Mouse (Mus musculus): Measurements from ENCODE around the gene Pyroxd2. TPM values are rescaled to one million over a fixed set of nuclear protein-coding genes. Genes with fewer than 3 reads are reported as not detected.
"Not testable (repeated sequence)": the region's sequence is repeated elsewhere in the genome, so short reads cannot be mapped to it uniquely, and the experiment has no call there.

The Pyroxd2 gene
- polyA plus RNA-seq, 1 experiment from 2014 or later, result 1.8 TPM

DNA sequence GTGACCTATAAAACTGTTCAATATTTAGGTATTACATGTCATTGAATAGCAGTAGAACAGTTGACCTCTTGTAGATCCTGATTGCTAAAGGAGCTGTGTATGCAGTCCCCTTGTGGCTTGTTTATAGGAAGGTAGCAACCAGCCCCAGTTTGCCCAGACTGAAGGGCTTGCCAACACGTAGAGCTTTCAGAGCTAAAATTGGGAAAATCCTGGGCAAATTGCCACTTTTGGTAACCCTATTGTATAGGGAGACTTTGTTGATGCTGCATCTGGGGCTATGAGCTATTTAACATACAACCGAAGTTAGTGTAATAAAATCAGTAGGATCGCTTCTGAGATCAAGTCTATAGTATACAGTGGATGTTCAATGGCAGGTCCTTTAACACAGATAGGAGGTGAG lies 34.5 kb downstream of the Pyroxd2 start:
- Histone ChIP-seq H3K27ac (no peak overlapping the region), H3K9me3 (no peaks in the 10 kb centered on the region), H3K36me3 (replicated peaks) (no peaks in the 10 kb centered on the region), H3K27me3 (replicated peaks) (no peaks in the 10 kb centered on the region), H3K4me1 (no peaks in the 10 kb centered on the region), H3K4me2 (no peak overlapping the region), H3K4me3 (no peak overlapping the region), H3K9ac (no peak overlapping the region)
- WGBS, result 82% methylated on average over 3 of the region's 3 CpGs
- ATAC-seq (replicated peaks), result no peak

DNA sequence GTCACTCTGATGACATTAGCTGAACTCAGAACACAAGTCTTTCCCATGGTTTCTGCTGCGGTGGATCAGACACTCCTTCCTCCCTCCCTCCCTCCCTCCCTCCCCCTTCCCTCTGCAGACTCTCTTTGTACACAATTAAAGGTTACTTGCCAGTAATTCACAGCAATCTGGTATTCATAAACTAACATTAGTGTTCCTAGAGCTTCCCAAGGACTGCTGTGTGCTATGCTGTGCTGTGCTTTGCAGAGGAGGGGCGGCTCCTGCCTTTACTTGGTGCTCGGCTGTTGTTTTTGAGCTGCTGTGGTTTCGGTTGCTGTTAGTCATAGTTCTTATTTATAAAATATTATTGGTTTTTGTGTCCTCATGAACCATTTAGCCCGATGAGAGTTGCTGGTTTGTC lies 34.9 kb downstream of the Pyroxd2 start:
- no peaks in the 10 kb centered on the region for H3K9me3 ChIP-seq
- H3K4me1 ChIP-seq, result no peaks in the 10 kb centered on the region
- H3K36me3 ChIP-seq (replicated peaks), result no peaks in the 10 kb centered on the region
- no peaks in the 10 kb centered on the region for H3K27me3 ChIP-seq (replicated peaks)
- no peak overlapping the region for H3K4me3 ChIP-seq
- 82% methylated on average over 5 of the region's 5 CpGs for WGBS
- no peak for ATAC-seq (replicated peaks)
- H3K27ac ChIP-seq, result no peak overlapping the region
- no peak overlapping the region for H3K4me2 ChIP-seq
- H3K9ac ChIP-seq, result no peak overlapping the region

DNA sequence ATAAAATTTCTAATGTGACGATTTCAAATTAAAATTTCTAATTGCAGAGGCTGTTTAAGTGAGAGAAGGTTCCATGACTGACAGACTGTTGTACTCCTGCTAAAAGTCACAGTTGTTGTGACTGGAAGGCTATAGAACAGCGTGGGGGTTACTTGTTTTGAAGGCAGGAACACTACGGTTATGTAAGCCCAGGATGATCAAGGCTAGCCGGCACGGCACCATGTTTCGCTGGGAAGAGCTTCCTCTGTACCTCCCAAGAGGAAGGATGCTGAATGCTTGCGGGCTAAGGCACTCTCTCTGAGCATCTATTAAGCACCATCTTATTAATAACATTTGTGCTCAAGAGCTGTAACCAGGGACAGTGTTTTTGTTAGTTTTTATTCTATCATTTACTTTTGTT lies 36.1 kb downstream of the Pyroxd2 start:
- Histone ChIP-seq H3K27me3 (replicated peaks) (no peaks in the 10 kb centered on the region), H3K27ac (no peak overlapping the region), H3K4me1 (no peaks in the 10 kb centered on the region), H3K4me2 (no peak overlapping the region), H3K9ac (no peak overlapping the region), H3K36me3 (replicated peaks) (no peaks in the 10 kb centered on the region), H3K4me3 (no peak overlapping the region), H3K9me3 (no peaks in the 10 kb centered on the region)
- no peak for ATAC-seq (replicated peaks)
- 64% methylated on average over 7 of the region's 7 CpGs for WGBS

DNA sequence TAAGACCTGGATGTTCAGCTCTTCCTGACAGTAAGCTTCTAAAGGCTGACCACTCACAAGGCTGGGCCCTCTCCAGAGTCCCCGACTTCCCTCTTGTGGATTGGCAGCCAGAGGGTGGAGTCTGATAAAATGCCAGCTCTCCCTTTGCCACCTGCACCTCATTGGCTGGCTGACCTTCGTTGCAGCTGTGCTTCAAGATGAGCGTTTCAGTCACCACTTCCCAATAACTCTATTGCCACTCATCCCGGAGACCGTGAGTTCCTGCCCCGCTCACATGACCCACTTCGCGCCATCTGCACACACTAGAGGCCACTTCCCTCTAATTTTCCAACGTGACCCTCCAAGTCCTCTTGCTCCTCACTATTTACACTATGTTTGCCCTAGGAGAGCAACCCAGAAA lies 38.8 kb downstream of the Pyroxd2 start:
- Histone ChIP-seq H3K4me3 (no peak overlapping the region), H3K9me3 (no peaks in the 10 kb centered on the region), H3K27ac (no peak overlapping the region), H3K27me3 (replicated peaks) (no peaks in the 10 kb centered on the region), H3K4me1 (no peaks in the 10 kb centered on the region), H3K4me2 (no peak overlapping the region), H3K36me3 (replicated peaks) (no peaks in the 10 kb centered on the region), H3K9ac (no peak overlapping the region)
- ATAC-seq (replicated peaks), result no peak
- 88% methylated on average over 9 of the region's 9 CpGs for WGBS

DNA sequence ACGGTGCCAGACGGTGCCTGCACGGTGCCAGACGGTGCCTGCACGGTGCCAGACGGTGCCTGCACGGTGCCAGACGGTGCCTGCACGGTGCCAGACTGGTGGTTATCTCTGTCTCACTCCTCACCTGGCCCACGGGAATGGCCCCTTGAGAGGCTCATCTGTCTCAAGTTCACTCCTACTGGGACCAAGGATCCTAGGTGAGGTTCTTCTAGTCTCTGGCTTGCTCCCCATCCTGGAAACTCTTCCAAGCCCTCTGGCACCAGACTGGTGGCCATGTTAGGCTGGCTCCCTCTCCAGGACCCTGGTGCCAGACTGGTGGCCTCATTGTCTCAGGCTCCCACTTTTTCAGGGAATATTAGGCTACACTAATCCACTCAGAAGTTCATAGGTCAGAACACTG lies 53.1 kb downstream of the Pyroxd2 start:
- no peaks in the 10 kb centered on the region for H3K9me3 ChIP-seq
- no peak overlapping the region for H3K4me2 ChIP-seq
- H3K27ac ChIP-seq, result no peak overlapping the region
- H3K4me3 ChIP-seq, result no peak overlapping the region
- no peak overlapping the region for H3K9ac ChIP-seq
- no peaks in the 10 kb centered on the region for H3K27me3 ChIP-seq (replicated peaks)
- no peak for ATAC-seq (replicated peaks)
- WGBS, result 79% methylated on average over 10 of the region's 10 CpGs
- no peaks in the 10 kb centered on the region for H3K36me3 ChIP-seq (replicated peaks)
- H3K4me1 ChIP-seq, result no peaks in the 10 kb centered on the region

DNA sequence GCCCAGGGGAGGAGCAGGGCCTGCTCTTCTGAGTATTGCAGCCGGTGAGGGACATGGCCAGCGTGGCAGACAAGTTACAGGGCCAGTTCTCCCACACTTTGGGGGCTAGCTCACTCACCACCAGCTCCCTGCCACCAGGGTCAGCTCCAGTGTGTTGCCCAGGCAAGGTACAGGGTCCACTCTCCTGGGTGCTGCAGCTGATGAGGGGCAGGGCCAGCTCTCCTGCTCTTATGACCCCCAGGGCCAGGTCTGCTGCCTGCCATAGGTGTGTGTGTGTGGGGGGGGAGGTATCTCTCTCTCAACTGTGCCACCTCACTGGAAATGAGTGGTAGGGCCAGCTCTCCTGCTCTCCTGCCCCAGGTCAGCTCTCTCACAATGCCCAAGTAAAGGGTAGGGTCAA lies 54.0 kb downstream of the Pyroxd2 start:
- Histone ChIP-seq H3K4me2 (no peak overlapping the region), H3K4me1 (no peaks in the 10 kb centered on the region), H3K36me3 (replicated peaks) (no peaks in the 10 kb centered on the region), H3K9me3 (no peaks in the 10 kb centered on the region), H3K9ac (no peak overlapping the region), H3K4me3 (no peak overlapping the region), H3K27ac (no peak overlapping the region), H3K27me3 (replicated peaks) (no peaks in the 10 kb centered on the region)
- no peak for ATAC-seq (replicated peaks)
- 74% methylated on average over 2 of the region's 2 CpGs for WGBS

DNA sequence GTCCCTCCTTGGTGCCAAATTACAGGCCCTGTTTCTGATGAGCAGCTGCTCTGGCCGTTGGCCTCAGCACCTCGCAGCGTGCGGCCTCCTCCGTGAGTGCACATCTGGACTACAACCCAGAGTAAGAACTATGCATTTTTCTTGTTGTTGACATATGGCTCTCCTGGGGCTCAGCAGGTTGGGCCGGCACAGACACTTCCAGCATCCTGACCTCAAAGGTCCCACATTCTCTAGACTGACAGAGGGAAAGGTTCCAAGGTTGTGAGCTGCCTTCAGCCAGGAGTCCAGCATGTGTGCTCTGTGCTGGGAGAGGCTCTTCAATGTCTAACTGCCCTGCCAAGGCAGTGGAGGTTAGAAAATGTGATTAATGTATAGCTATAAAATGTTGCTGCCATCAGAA lies 55.2 kb downstream of the Pyroxd2 start:
- Histone ChIP-seq H3K27ac (no peak overlapping the region), H3K36me3 (replicated peaks) (no peaks in the 10 kb centered on the region), H3K9ac (no peak overlapping the region), H3K27me3 (replicated peaks) (no peaks in the 10 kb centered on the region), H3K9me3 (no peaks in the 10 kb centered on the region), H3K4me1 (no peaks in the 10 kb centered on the region), H3K4me3 (no peak overlapping the region), H3K4me2 (no peak overlapping the region)
- ATAC-seq (replicated peaks), result no peak
- 79% methylated on average over 6 of the region's 6 CpGs for WGBS

DNA sequence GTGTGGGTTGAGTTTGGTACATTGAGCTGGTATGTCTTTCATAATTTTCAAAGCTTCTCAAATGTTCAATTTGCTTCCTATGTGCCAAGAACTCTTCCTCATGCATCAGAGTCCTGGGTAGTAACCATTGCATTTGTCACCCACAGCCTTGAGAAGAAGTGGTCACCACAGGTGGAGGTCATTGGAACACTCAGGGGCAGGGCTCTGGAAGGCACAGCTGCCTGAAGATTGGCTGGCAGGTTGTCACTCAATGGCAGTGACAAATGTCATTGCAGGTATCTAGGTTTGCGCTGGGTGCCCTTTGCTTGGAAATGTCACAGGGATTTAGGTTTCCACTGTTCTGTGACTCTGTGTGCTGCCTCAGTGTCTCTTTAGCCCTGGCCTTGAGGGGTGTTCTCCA lies 62.3 kb downstream of the Pyroxd2 start:
- Histone ChIP-seq H3K36me3 (replicated peaks) (no peaks in the 10 kb centered on the region), H3K9ac (no peak overlapping the region), H3K4me2 (no peak overlapping the region), H3K27ac (no peak overlapping the region), H3K4me3 (no peak overlapping the region), H3K27me3 (replicated peaks) (no peaks in the 10 kb centered on the region), H3K9me3 (no peaks in the 10 kb centered on the region), H3K4me1 (no peaks in the 10 kb centered on the region)
- 88% methylated on average over 1 of the region's 1 CpGs for WGBS
- no peak for ATAC-seq (replicated peaks)

DNA sequence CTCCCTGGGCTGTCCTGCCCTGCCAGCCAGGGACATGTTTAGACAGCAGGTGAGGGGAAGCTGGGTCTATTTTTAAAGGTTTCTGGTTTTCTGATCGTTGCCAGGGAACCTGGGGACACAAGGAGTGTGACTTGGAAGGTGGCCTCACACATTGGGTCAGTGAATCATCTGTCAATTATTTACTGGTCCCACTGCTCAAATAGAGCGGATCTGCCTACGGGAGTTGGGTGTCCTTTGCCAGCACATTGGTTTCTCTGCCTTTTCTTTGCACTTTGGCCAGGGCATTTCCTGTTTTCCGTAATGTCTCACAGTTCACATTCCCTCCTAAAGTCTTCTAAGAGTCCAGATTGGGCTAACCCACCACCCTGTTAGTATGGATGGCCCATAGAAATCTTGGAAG lies 62.8 kb downstream of the Pyroxd2 start:
- WGBS, result 81% methylated on average over 4 of the region's 4 CpGs
- H3K9ac ChIP-seq, result no peak overlapping the region
- no peak overlapping the region for H3K27ac ChIP-seq
- H3K4me1 ChIP-seq, result no peaks in the 10 kb centered on the region
- ATAC-seq (replicated peaks), result no peak
- H3K36me3 ChIP-seq (replicated peaks), result no peaks in the 10 kb centered on the region
- no peak overlapping the region for H3K4me3 ChIP-seq
- no peaks in the 10 kb centered on the region for H3K27me3 ChIP-seq (replicated peaks)
- no peaks in the 10 kb centered on the region for H3K9me3 ChIP-seq
- no peak overlapping the region for H3K4me2 ChIP-seq

DNA sequence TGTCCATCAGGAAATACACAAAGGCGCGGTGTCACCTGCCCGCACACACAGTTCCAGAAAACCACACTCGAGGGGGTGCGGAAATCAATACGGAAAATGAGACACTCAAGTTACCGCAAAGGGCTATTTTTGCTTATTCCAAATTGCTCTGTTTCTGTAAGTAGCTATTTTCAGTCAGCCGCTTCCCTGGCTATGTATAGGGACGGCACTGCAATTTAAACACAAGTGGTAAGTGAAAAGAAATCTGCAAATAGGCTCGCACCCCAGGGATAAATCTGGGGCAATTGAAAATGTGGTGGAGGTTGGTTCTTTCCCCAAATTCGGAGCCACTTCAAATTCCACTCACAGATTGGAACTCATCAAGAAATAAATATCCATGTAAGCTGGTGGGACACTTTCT lies 63.3 kb downstream of the Pyroxd2 start:
- Histone ChIP-seq H3K4me1 (no peaks in the 10 kb centered on the region), H3K4me3 (no peak overlapping the region), H3K9ac (no peak overlapping the region), H3K27ac (no peak overlapping the region), H3K9me3 (no peaks in the 10 kb centered on the region), H3K36me3 (replicated peaks) (no peaks in the 10 kb centered on the region), H3K27me3 (replicated peaks) (no peaks in the 10 kb centered on the region), H3K4me2 (no peak overlapping the region)
- no peak for ATAC-seq (replicated peaks)
- WGBS, result 85% methylated on average over 11 of the region's 11 CpGs

DNA sequence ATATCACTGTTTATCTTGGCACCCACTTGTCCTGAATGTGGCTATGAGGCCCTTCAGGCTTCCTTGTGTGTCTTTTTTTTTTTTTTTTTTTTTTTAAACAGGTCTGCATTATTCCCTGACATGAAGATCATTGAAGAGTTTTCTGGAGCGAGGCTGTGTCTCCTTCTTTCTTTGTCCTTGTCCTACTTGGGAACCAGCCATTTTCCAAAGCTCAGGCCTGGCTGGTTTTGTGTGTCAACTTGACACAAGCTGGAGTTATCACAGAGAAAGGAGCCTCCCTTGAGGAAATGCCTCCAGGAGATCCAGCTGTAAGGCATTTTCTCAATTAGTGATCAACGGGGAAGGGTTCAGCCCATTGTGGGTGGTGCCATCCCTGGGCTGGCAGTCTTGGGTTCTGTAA lies 69.8 kb downstream of the Pyroxd2 start:
- not testable (repeated sequence) for H3K27me3 ChIP-seq (replicated peaks); H3K4me3 ChIP-seq; ATAC-seq (replicated peaks); H3K4me1 ChIP-seq; H3K4me2 ChIP-seq; H3K9me3 ChIP-seq; H3K36me3 ChIP-seq (replicated peaks); H3K9ac ChIP-seq; H3K27ac ChIP-seq
- 79% methylated on average over 2 of the region's 2 CpGs for WGBS

DNA sequence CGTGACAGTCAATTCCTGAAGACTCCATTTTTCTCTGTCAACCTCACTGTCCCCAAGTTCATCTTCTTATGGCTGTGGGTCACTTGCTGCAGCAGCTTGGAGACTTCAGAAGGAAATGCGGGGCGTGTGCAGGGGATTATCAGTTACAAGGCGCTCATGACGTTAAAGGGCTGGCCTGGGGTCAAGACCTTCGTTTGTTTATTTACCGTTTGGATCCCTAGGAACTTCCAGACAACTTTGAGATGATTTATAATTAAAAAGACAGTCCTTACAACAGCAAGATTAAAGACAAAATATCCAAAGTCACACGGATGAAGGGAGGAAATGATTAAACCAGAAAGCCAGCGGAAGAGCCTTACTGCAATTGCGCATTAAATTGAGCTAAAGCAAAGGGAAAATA lies 74.4 kb downstream of the Pyroxd2 start:
- H3K4me3 ChIP-seq, result no peak overlapping the region
- H3K4me2 ChIP-seq, result no peak overlapping the region
- WGBS, result 71% methylated on average over 10 of the region's 10 CpGs
- peaks cover 2% of the 10 kb centered on the region; the same call in 1 of the 2 replicates for H3K4me1 ChIP-seq
- no peak for ATAC-seq (replicated peaks)
- no peaks in the 10 kb centered on the region for H3K9me3 ChIP-seq
- no peak overlapping the region for H3K27ac ChIP-seq
- H3K9ac ChIP-seq, result no peak overlapping the region
- H3K36me3 ChIP-seq (replicated peaks), result no peaks in the 10 kb centered on the region
- no peaks in the 10 kb centered on the region for H3K27me3 ChIP-seq (replicated peaks)

DNA sequence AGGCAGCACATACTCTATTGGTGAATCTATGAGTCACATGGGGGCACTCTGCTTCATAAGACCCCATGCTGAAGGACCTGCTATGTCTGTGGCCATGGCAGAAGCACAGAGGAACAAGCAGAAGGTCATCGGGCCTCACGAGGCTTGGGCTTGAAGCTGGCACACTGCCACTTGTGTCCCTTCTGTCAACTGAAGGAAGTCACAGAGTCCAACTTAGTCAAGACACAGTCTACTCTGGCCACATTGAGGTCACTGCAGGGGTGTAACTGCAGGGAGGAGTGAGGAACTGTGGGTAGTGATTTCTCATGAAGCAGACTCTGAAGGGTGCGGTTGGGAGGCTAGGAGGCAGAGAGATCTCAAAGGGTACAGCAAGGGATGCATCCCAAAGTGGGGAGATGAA lies 75.1 kb downstream of the Pyroxd2 start:
- no peaks in the 10 kb centered on the region for H3K27me3 ChIP-seq (replicated peaks)
- H3K4me1 ChIP-seq, result peaks cover 7% of the 10 kb centered on the region; the same call in 1 of the 2 replicates
- H3K9me3 ChIP-seq, result no peaks in the 10 kb centered on the region
- ATAC-seq (replicated peaks), result no peak
- WGBS, result 99% methylated on average over 3 of the region's 3 CpGs
- no peak overlapping the region for H3K4me2 ChIP-seq
- no peaks in the 10 kb centered on the region for H3K36me3 ChIP-seq (replicated peaks)
- no peak overlapping the region for H3K27ac ChIP-seq
- no peak overlapping the region for H3K4me3 ChIP-seq
- no peak overlapping the region for H3K9ac ChIP-seq

DNA sequence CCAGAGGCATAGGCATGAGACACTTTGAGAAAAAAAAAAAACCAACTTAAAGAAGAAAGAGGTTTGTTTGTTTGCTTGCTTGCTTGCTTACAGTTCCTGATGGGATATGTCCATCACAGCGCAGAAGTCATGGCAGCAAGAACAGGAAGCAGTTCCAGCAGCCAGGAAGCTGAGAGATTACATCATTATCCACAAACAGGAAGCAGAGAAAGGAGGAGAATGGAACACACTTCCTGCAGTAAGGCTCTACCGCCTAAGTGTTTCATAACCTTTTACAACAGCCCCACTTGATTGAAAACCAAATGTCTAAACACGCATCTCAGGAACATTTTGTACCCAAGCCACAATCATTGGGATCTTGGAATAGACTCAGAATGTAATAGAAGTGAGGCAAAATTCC lies 75.6 kb downstream of the Pyroxd2 start:
- Histone ChIP-seq H3K4me1 (peaks cover 7% of the 10 kb centered on the region; the same call in 1 of the 2 replicates), H3K4me2 (no peak overlapping the region), H3K27me3 (replicated peaks) (no peaks in the 10 kb centered on the region), H3K36me3 (replicated peaks) (no peaks in the 10 kb centered on the region), H3K9ac (no peak overlapping the region), H3K27ac (no peak overlapping the region), H3K4me3 (no peak overlapping the region), H3K9me3 (no peaks in the 10 kb centered on the region)
- WGBS, result over 99% methylated on average over 3 of the region's 3 CpGs
- ATAC-seq (replicated peaks), result no peak

All from midbrain, embryonic 15.5 days (tissue).